In the genomic region with DNA sequence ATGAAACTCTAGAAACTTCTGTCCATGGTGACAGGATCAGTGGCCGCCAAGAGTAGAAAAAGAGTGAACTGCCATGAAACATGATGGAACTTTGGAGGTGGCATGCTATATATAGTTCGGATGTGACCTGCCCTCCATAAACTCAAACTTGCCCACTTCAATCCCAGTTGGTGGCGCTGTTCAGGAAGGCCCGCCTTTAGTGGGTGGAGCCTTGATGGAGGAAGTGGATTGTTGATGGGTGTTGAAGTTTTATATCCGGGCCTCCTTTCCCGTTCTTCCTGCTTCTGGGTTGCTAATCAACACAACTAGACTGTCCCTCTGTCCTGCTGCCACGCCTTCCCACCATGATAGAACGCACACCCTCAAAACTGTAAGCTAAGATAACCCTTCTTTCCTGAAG, we compare ENCODE assay signal across 13 mouse cellular contexts. TPM values are rescaled to one million over a fixed set of nuclear protein-coding genes. Genes with fewer than 3 reads are reported as not detected.
A peak's percentile ranks its signal among the peaks of the same experiment; 100 is the strongest.
DNase-seq lines count a peak whose midpoint lies in the region; ATAC-seq and TF ChIP-seq lines count a peak whose summit lies in the region.
"Had no signal": no experiment of that assay in that cellular context is flagged by ENCODE, and none has a peak within 500 bp of the region (broad histone marks: within the 10 kb centered on the region; RNA-seq: fewer than 3 reads in every experiment).

No protein-coding gene starts in this region.

- H3K9ac ChIP-seq in midbrain, embryonic 13.5 days (replicated peaks) = no peak overlapping the region
- H3K9ac ChIP-seq: embryonic facial prominence, embryonic 13.5 days; limb, embryonic 15.5 days; neural tube, embryonic 13.5 days had no signal

- 42% methylated on average over 8 of the region's 8 CpGs for WGBS in midbrain, embryonic 13.5 days

- no peak overlapping the region for H3K27ac ChIP-seq in layer of hippocampus, adult 2 months
- no peak overlapping the region for H3K27ac ChIP-seq in bone marrow macrophage, adult 2 months (ENCODE audit: insufficient read depth, low read depth, low read length)
- H3K27ac ChIP-seq in midbrain, embryonic 13.5 days = no peak overlapping the region
- H3K27ac ChIP-seq: embryonic facial prominence, embryonic 13.5 days; intestine, embryonic 15.5 days; limb, embryonic 15.5 days; neural tube, embryonic 13.5 days had no signal

- TF ChIP-seq POLR2A in bone marrow macrophage, adult 2 months (IDR thresholded peaks at IDR 0.05; ENCODE audit: borderline replicate concordance, low read depth, low read length) = no peak

- no peaks in the 10 kb centered on the region for H3K36me3 ChIP-seq in midbrain, embryonic 13.5 days
- H3K36me3 ChIP-seq: embryonic facial prominence, embryonic 13.5 days; intestine, embryonic 15.5 days; limb, embryonic 15.5 days; neural tube, embryonic 13.5 days had no signal

- peaks cover 54% of the 10 kb centered on the region for H3K27me3 ChIP-seq in midbrain, embryonic 13.5 days

- H3K4me2 ChIP-seq in midbrain, embryonic 13.5 days (replicated peaks) = no peak overlapping the region
- H3K4me2 ChIP-seq: limb, embryonic 15.5 days; neural tube, embryonic 13.5 days had no signal

- no peak overlapping the region for H3K4me3 ChIP-seq in layer of hippocampus, adult 2 months
- H3K4me3 ChIP-seq in bone marrow macrophage, adult 2 months (ENCODE audit: insufficient read depth, low read length) = no peak overlapping the region
- H3K4me3 ChIP-seq in midbrain, embryonic 13.5 days (replicated peaks) = no peak overlapping the region
- H3K4me3 ChIP-seq: embryonic facial prominence, embryonic 13.5 days; intestine, embryonic 15.5 days; limb, embryonic 15.5 days; neural tube, embryonic 13.5 days had no signal

- H3K9me3 ChIP-seq in midbrain, embryonic 13.5 days = no peaks in the 10 kb centered on the region
- H3K9me3 ChIP-seq: embryonic facial prominence, embryonic 13.5 days; intestine, embryonic 15.5 days; limb, embryonic 15.5 days; neural tube, embryonic 13.5 days had no signal

- DNase-seq in layer of hippocampus, adult 2 months (ENCODE audit: low spot score in 2 of 2) = no peak
- DNase-seq in layer of hippocampus, adult 8-10 months (ENCODE audit: low spot score in 2 of 2) = no peak
- peak; percentile 78 for DNase-seq in ES-CJ7 (ENCODE audit: low read depth, low spot score)
- peak; percentile 55 for DNase-seq in lung, postnatal 10 days
- no peak for DNase-seq in urinary bladder, postnatal 4 days (ENCODE audit: low spot score in 2 of 2)
- no peak for DNase-seq in layer of hippocampus, postnatal 14 days (ENCODE audit: low spot score in 2 of 2)
- DNase-seq: gastrocnemius, postnatal 10 days had no signal

- ATAC-seq in midbrain, embryonic 13.5 days = no peak
- ATAC-seq: intestine, embryonic 15.5 days had no signal

- H3K4me1 ChIP-seq in bone marrow macrophage, adult 2 months (ENCODE audit: control insufficient read depth, insufficient read depth, low read length) = no peaks in the 10 kb centered on the region
- H3K4me1 ChIP-seq in midbrain, embryonic 13.5 days (replicated peaks) = peaks cover 6% of the 10 kb centered on the region

- peak; percentile 19; the same call in 1 of the 2 replicates for TF ChIP-seq CTCF in layer of hippocampus, adult 2 months (conservative IDR thresholded peaks at IDR 0.05)
- TF ChIP-seq CTCF in bone marrow macrophage, adult 2 months (IDR thresholded peaks at IDR 0.05; ENCODE audit: low read depth, low read length) = 0 out of 2 replicates have a peak, but pooled peaks have one; percentile 9

RNA-seq across cellular contexts. Expression of a gene that starts 32.8 kb away (rescaled TPM):
- 100 to 1,000 TPM; 152 to 157 TPM for total RNA-seq in layer of hippocampus, adult 2 months (2021)
- 100 to 1,000 TPM; 125 to 145 (median 136) TPM for total RNA-seq in layer of hippocampus, adult 8-10 months (2022)
- polyA plus RNA-seq in bone marrow macrophage, adult 2 months (2012; ENCODE audit: insufficient read depth, insufficient read length, missing spikeins) = not detected in 2 replicates
- 100 to 1,000 TPM; 123 to 126 TPM for total RNA-seq in layer of hippocampus, postnatal 14 days (2021)
- polyA plus RNA-seq in midbrain, embryonic 13.5 days (2015; fragmentation: Nextera tagmentation; extraction: Ambion mirVana) = 9.5 and 11.3 TPM in 2 replicates

RNA-seq across cellular contexts. Expression of a gene that starts 45.2 kb away (rescaled TPM):
- not detected for total RNA-seq in layer of hippocampus, adult 2 months (2021)
- under 1 TPM in 1 of 4 experiments, not detected in 3; 0.08 TPM for total RNA-seq in layer of hippocampus, adult 8-10 months (2022)
- polyA plus RNA-seq in bone marrow macrophage, adult 2 months (2012; ENCODE audit: insufficient read depth, insufficient read length, missing spikeins) = not detected in 2 replicates
- total RNA-seq in layer of hippocampus, postnatal 14 days (2021) = under 1 TPM; 0.14 to 0.21 TPM
- 10.9 and 11.7 TPM in 2 replicates for polyA plus RNA-seq in midbrain, embryonic 13.5 days (2015; fragmentation: Nextera tagmentation; extraction: Ambion mirVana)
- total RNA-seq: gastrocnemius, postnatal 10 days had no signal
- polyA plus RNA-seq: intestine, embryonic 15.5 days had no signal

Comparison
In these comparisons a context has a peak if more than half of its experiments do, and no peak if none do; other contexts are left out.
1. DNase-seq: peak in ES-CJ7 (single experiment) and lung, postnatal 10 days (single experiment); none in layer of hippocampus, adult 2 months (0 of 2), layer of hippocampus, adult 8-10 months (0 of 2), urinary bladder, postnatal 4 days (0 of 2) and layer of hippocampus, postnatal 14 days (0 of 2).